Mouse (Mus musculus) ES-E14 (cell line): Measurements from ENCODE around the gene Tmem72. TPM values are rescaled to one million over a fixed set of nuclear protein-coding genes. Genes with fewer than 3 reads are reported as not detected.

Experiments used
- DNase-seq: peaks from one replicate; pipeline ENCODE4 v3.0.0-alpha.2; 2013; ENCODE audit warnings: low read depth, low spot score
- H3K27ac ChIP-seq: 2 replicates; pipeline ENCODE4 v1.5.1; 2012; ENCODE audit warnings: low read depth, mild to moderate bottlenecking, low read length, moderate library complexity, mixed read lengths; ENCODE audit not compliant: poor library complexity, insufficient read depth, severe bottlenecking
- H3K36me3 ChIP-seq: 2 replicates; pipeline ENCODE4 v1.6.1; 2012; ENCODE audit warnings: mild to moderate bottlenecking, low read length, moderate library complexity, mixed read lengths; ENCODE audit not compliant: control insufficient read depth, poor library complexity, insufficient read depth, severe bottlenecking
- H3K4me1 ChIP-seq, 2 experiments: fragments of 150-350 bp in 1 of 2; sonication (generic) in 1 of 2; 2 replicates each; pipeline ENCODE4 v1.6.1; 2012; ENCODE audit warnings: low read length in 2 of 2, mild to moderate bottlenecking in 1 of 2, mixed read lengths in 1 of 2; ENCODE audit not compliant: control insufficient read depth in 2 of 2, insufficient read depth in 2 of 2, poor library complexity in 1 of 2
- H3K4me3 ChIP-seq, 2 experiments: fragments of 150-350 bp in 1 of 2; sonication (generic) in 1 of 2; 2 replicates each; pipeline ENCODE4 v1.5.1; 2012; ENCODE audit warnings: low read length in 2 of 2, low read depth in 1 of 2, mild to moderate bottlenecking in 1 of 2, mixed read lengths in 1 of 2; ENCODE audit not compliant: insufficient read depth in 1 of 2, poor library complexity in 1 of 2, severe bottlenecking in 1 of 2
- H3K9ac ChIP-seq: 2 replicates; pipeline ENCODE4 v1.6.1; 2012; ENCODE audit warnings: low read depth, mild to moderate bottlenecking, low read length, mixed read lengths; ENCODE audit not compliant: poor library complexity, insufficient read depth, severe bottlenecking
- H3K9me3 ChIP-seq: fragments of 150-350 bp; sonication (generic); 2 replicates; pipeline ENCODE4 v1.6.1; 2012; ENCODE audit warnings: low read depth, mild to moderate bottlenecking, low read length; ENCODE audit not compliant: control insufficient read depth, insufficient read depth
- CHD2 ChIP-seq: IDR thresholded peaks from 2 replicates; pipeline ENCODE4 v1.6.1; 2014; ENCODE audit warnings: mild to moderate bottlenecking, low read depth, low read length, inconsistent platforms
- HCFC1 ChIP-seq: IDR thresholded peaks from 2 replicates; pipeline ENCODE4 v1.6.1; 2012; ENCODE audit warnings: low read length, inconsistent platforms, borderline replicate concordance; ENCODE audit not compliant: insufficient read depth
- MAFK ChIP-seq: IDR thresholded peaks from 2 replicates; pipeline ENCODE4 v1.6.1; 2014; ENCODE audit warnings: mild to moderate bottlenecking, low read depth, low read length, inconsistent platforms; ENCODE audit not compliant: insufficient read depth
- ZC3H11A ChIP-seq: IDR thresholded peaks from 2 replicates; pipeline ENCODE4 v1.6.1; 2012; ENCODE audit warnings: low read depth, mild to moderate bottlenecking, inconsistent platforms, low read length, borderline replicate concordance
- ZNF384 ChIP-seq: IDR thresholded peaks from 2 replicates; pipeline ENCODE4 v1.6.1; 2012; ENCODE audit warnings: low read depth, low read length, inconsistent platforms
- in situ Hi-C, 2 experiments: fragments of 600-800 bp; cut with MboI; formaldehyde crosslinking; loops; one replicate each; pipeline ENCODE4 v1.15.1; 2025; ENCODE audit warnings: low sequenced_read_pairs in 2 of 2, inconsistent platforms in 1 of 2; ENCODE audit not compliant: unreplicated experiment in 2 of 2
- total RNA-seq: library from RNA; depleted of rRNA; stranded (reverse); fragments of 300-350 nt; gene quantifications from 2 replicates; pipeline ENCODE4 v1.2.3, GENCODE M21; 2012

Tmem72 gene
- total RNA-seq, 1 experiment, result 0.62 TPM

- Histone ChIP-seq H3K27ac (no peak overlapping the region), H3K4me3 (no peak overlapping the region), H3K36me3 (no peaks in the 10 kb centered on the region), H3K9me3 (no peaks in the 10 kb centered on the region), H3K9ac (no peak overlapping the region), H3K4me1 (no peaks in the 10 kb centered on the region)
- DNase-seq, result no peak
- in situ Hi-C loops, result no loop called here
- no peak for TF ChIP-seq MAFK
- TF ChIP-seq ZNF384, result no peak
- TF ChIP-seq CHD2, result no peak
- TF ChIP-seq ZC3H11A, result no peak
- TF ChIP-seq HCFC1, result no peak
Measured at GRCm38 (mm10) chr6:116712503-116712902, 4.2 kb downstream of the Tmem72 start.

- H3K4me3 ChIP-seq, result no peak overlapping the region
- no peaks in the 10 kb centered on the region for H3K36me3 ChIP-seq
- H3K9me3 ChIP-seq, result no peaks in the 10 kb centered on the region
- no peak for DNase-seq
- in situ Hi-C loops, result no loop called here
- H3K27ac ChIP-seq, result no peak overlapping the region
- TF ChIP-seq HCFC1, result no peak
- TF ChIP-seq ZNF384, result no peak
- TF ChIP-seq ZC3H11A, result no peak
- TF ChIP-seq CHD2, result no peak
- no peak for TF ChIP-seq MAFK
- no peaks in the 10 kb centered on the region for H3K4me1 ChIP-seq
- H3K9ac ChIP-seq, result no peak overlapping the region
Measured at GRCm38 (mm10) chr6:116712062-116712461, 4.7 kb downstream of the Tmem72 start.

GRCm38 (mm10) chr6:116704320-116704719 is 12.4 kb downstream of the Tmem72 start:
- in situ Hi-C loops, result no loop called here

GRCm38 (mm10) chr6:116700821-116701220 is 15.9 kb downstream of the Tmem72 start:
- no peak for DNase-seq

More at GRCm38 (mm10) chr6:116704320-116704719, 12.4 kb downstream of the Tmem72 start:
- Histone ChIP-seq H3K9ac (no peak overlapping the region), H3K36me3 (no peaks in the 10 kb centered on the region), H3K4me3 (no peak overlapping the region), H3K27ac (no peak overlapping the region), H3K4me1 (no peaks in the 10 kb centered on the region), H3K9me3 (no peaks in the 10 kb centered on the region)
- no peak for DNase-seq
- TF ChIP-seq CHD2 (no peak), ZNF384 (no peak), HCFC1 (no peak), ZC3H11A (no peak), MAFK (no peak)

More at GRCm38 (mm10) chr6:116700821-116701220, 15.9 kb downstream of the Tmem72 start:
- Histone ChIP-seq H3K9ac (no peak overlapping the region), H3K36me3 (no peaks in the 10 kb centered on the region), H3K27ac (no peak overlapping the region), H3K9me3 (no peaks in the 10 kb centered on the region), H3K4me3 (no peak overlapping the region), H3K4me1 (no peaks in the 10 kb centered on the region)
- TF ChIP-seq MAFK (no peak), CHD2 (no peak), ZNF384 (no peak), ZC3H11A (no peak), HCFC1 (no peak)
- in situ Hi-C loops, result no loop called here
